Mouse (Mus musculus) gastrocnemius, postnatal 10 days (tissue): ENCODE measurements around the gene Lig3. TPM values are rescaled to one million over a fixed set of nuclear protein-coding genes. Genes with fewer than 3 reads are reported as not detected.
A peak's percentile ranks its signal among the peaks of the same experiment; 100 is the strongest.
"Not testable (repeated sequence)": the region's sequence is repeated elsewhere in the genome, so short reads cannot be mapped to it uniquely, and the experiment has no call there.

Source experiments
- DNase-seq: peaks from one replicate; pipeline ENCODE4 v3.0.0; 2021; ENCODE audit warnings: mixed read lengths
- total RNA-seq, 2 experiments: library from RNA; stranded (reverse); gene quantifications; 2 replicates each; pipeline ENCODE4 v1.2.3; 2021

Lig3 gene
- total RNA-seq, 2 experiments from 2014 or later, result 16.5 to 18.5 TPM

DNA sequence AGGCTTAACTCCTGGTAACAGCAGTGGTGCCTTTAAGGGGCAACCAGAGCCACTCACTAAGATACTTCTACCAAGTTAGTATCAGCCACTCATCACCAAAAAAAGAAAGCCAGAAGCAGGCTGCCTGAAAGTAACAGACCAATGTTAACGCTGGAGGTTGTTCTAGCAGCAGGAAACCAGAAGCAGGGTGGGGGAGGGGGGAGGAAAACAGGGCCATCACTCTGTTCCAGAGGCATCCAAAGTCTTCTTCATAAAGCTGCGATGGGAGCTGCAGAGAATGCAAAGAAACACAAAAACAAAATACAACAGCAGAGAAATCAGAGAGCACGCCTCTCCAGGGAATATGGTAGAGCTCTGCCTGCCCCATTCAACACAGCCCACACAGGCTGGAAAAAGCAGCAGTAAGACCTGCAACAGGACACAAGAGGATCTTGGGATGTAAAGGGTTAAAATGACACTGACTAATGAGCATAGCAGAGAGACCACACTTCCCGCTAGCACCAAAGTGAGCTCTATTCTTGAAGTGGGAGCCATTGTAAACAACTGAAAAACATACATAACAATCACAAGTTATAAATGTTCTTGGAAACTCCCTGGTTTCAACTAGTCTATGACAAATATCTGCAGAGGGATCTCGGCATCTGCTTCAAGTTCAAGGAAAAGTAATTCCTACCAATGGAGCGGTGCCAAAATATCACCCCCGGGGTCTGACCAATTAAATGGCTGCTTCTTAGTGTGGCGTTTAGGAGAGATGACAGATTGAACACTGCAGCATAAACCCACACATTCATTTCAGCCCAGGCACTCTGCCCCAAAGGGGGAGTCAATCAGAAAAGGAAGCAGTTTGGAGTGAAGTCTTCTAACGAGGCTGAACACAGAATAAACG lies 50.3 kb downstream of the Lig3 start:
- no peak for DNase-seq

- not testable (repeated sequence) for DNase-seq
Measured at GRCm38 (mm10) chr11:82832402-82832801, 51.5 kb downstream of the Lig3 start.

GRCm38 (mm10) chr11:82833929-82834328 lies 53.0 kb downstream of the Lig3 start:
- DNase-seq, result no peak

DNA sequence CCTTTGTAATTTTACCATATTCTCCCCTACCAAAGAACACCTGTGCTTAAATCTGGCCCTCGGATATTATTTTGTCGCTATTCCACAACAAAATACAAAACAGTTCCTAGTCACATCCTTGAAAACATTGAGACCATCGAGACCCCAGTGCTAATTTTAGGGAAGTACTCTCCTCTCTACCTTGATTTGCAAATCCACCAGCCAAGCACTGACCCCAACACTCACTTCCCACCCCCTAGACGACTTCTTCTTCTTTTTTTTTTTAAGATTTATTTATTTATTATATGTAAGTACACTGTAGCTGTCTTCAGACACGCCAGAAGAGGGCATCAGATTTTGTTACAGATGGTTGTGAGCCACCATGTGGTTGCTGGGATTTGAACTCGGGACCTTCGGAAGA lies 53.5 kb downstream of the Lig3 start:
- DNase-seq, result not testable (repeated sequence)

DNA sequence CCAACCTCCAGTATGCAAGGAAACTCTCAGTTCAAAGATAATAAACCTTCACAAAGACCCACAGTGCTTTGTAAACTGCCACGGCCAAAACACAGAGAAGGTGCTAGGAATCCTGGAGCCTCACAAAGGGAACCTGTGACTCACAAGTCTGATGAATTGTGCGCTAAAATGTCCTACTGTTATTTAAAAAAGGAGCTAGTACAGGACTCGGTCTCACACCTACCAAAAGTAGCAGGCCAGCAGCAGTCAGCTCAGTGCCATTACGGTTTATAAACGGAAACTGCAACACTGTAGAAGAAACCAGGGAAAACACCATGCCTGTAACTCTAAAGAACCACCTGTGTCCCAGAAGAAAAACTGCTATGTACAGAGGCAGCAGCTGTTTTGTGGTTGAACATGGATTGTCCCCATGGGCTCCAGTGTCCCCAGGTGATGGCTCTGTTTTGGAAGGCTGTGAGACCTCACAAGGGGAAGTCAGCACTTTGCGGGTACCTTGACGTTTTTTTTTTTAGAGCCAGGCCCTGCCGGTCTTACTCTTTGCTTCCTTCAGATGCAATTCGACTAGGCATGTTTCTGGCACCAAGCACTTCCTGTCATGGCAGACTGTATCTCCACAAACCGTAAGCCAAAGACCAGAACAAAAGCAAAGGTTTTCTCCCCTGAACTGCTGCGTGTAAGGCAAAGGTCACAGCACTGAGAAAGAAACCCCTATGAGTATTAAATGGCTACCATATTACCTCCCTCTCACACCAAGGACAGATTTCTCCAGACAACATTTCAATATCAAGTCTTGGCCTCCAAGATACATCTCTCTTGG lies 54.9 kb downstream of the Lig3 start:
- no peak for DNase-seq

GRCm38 (mm10) chr11:82837192-82837591 lies 56.3 kb downstream of the Lig3 start:
- DNase-seq, result no peak

DNA sequence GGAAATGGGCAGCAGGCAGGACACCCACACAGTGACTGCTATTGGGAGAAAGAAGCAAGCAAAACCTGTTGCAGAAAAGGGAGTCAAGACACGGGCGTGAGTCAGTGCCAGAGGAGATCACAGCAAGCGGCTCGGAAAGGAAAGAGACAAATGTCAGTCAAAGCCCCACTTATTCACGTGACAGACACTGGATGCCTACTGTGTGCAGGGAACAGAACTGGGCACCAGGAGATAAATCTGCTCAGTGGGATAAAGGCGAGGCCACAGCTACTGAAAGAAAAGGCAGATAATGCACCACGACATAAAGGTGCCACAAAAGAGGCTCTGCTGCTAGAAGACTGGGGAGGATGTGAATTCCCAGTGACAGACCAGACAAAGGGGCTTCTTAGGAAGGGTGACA lies 56.9 kb downstream of the Lig3 start:
- no peak for DNase-seq

DNA sequence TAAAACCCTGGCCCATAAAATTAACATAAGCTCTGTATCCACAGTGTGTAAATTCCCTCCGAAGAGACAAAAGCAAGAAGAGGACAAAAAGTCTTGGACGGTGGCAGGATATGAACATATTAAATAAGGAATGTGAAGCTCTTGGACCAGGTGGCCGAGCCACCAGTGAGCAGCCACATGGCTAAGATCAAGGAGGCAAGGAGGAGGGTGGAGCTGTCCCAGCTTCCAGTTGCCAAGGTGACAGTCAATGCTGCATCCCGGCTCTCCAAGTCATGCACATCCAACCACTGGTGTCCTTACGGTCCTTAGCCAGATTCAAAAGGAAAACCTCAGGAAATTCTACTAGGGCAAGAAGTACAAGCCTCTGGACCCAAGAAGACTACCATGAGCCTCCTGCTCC lies 57.6 kb downstream of the Lig3 start:
- DNase-seq, result no peak

DNA sequence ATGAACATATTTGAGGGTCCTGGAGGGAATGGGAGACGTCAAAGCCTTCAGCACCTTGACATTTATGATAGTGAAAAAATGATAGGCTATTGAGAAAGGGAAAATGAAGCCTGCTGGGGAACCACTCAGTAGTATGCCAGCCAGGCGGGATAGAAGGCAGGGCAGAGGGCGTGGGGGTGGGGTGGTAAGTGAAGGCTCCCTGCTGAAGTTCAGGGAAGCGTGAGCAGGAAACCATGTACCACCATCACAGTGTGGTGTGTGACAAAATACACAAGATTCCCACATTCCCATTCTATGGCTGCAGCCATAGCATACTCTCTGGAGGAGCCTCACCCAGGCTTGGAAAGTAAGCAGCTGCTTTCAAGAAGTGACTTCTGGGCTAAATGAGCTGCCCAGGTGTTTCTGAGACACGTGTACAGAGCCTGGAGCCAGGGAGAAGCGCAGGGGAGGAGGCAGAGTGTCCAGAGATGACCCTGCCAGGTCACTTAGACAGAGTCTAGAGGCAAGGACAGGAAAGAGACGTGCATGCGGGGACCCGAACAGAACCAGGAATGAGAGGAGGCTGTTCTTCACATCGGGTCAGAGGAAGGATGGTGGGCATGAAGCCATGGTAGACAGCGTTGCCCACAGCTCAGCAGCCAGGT lies 64.0 kb downstream of the Lig3 start:
- DNase-seq, result no peak

DNA sequence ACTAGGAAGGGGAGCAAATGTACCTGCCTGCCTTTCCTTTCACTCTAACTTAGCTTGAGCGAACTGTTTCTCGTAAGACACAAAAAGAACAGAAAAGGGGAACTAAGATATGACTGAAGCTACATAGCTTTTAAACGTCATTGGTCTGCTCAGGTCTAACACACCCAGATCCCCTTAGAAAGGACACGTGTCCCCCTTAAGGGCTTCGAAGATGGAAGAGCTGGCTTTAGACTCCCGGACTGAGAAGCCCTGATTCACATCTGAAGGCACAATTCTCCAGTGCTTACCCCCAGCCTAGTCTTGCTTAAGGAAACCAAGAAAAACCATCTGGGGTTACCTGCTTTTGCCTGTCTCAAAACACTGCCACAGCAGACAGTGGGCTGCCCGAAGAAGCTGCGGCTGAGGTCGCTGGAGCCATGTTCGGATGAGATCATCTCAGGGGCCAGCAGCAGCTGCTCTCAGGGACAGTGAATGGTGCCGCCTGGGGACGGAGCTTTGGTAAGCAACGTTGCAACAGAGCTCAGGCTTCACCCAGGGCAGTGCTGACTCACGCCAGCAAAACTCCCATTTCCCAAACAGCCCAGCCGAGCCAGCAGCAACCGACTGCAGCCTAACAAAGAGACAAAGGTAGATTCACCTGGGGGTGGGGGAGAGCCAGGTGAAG lies 64.6 kb downstream of the Lig3 start:
- DNase-seq, result peak; percentile 58

DNA sequence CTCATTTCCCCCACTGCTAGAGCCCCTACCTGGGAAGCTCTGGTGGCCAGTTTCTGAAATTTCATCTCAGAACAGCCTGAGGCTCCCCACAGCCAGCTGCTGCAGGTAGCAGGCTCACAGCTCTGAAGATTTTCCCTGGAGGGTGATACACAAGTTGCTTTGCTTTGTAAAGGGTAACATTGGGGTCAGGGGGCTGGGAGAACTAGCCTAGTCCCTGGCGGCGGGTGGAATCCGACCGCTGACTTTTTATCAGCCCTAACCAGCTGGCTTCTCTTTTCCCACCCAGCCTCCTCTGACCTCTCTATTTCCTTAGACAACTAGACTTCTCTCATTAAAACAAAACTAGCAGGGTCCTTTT lies 65.2 kb downstream of the Lig3 start:
- no peak for DNase-seq

DNA sequence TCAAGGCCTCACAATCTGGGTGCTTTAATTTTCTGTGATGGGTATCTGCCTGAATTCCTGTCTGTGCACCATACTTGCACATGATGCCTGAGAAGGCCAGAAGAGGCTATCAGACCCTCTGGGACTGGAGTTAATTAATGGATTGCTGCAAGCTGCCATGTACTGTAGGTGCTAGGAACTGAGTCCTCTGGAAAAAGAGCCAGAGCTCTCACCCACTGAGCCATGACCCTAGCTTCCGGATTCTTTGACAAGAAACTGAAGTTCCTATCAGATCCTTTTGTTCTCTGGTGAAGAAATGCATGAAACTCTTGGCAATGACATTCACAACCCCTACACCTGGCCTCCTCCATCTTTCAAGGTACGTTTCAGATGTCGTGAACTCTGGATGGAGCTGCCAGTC lies 66.0 kb downstream of the Lig3 start:
- DNase-seq, result no peak

DNA sequence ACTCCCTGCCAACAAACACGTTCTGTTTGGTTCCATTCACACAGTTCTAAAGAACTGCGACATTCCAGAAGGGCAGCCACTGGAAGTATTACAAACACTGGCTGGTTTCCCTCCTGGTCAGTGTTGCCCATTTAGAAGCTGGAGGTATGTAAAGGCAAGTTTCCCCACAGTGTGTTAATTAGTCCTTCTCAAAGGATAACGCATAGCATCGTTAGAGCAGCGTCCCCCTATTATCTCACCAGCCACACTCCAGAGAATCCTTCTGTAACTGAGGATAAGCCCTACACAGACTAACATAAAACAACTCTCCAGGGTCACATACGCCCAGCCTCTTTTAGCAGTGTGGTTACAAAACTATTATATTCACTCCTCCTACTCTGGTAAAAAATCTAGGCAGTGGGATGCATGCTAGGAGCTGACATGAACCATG lies 66.7 kb downstream of the Lig3 start:
- DNase-seq, result no peak

DNA sequence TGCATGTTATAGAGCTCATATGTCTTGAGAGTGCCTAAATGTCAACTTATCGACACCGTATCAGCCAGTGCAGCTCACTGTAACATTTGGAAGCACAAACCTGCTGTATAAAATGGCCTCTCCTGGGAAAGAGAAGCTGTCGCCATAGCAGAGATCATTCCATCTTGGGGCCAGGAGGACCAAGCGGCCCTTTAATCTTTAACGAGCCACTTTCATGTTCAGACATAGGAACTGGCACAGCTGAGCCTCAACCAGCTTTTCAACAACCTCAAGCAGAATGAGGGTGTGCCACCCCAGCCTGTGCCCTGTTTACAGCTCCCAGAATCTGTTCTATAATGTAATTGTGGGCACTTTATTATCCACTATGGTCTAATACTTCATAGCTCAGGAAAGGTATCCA lies 69.4 kb downstream of the Lig3 start:
- DNase-seq, result no peak

DNA sequence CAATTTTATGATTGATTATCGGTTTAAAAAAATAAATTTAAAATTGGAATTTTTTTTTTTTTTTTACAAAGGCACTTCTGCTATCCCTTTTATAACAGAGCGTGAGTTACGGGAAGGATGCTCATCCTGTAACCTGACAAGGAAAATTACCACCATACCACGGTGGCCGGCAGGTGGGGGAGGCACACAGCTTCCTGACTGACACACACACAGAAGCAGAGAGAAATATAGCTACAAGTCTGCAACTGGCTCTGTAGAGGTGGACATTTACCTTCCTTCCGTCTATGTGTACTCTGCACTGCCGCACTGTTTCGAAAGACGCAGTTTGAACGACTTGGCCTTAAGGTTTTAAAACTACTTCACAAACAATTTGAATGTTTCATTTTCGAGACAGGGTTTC lies 71.2 kb downstream of the Lig3 start:
- no peak for DNase-seq

GRCm38 (mm10) chr11:82852540-82852939 lies 71.6 kb downstream of the Lig3 start:
- DNase-seq, result no peak

DNA sequence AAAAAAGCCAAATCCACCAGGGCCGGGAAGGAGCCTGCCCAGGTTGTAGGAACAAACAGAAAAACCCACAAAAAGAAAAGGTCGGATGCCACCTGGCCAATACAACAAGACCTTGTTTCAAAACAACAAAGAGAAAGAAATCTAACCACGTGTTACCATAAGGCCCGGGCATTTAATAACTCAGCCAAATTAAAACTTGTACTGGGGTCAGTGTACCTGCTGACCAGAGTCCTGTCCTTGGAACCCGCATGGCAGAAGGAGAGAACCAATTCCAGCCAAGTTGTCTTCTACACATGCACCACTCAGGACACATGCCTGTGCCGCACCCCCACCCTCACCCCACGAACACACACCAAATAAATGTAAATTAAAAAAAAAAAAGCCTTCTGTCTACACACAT lies 72.0 kb downstream of the Lig3 start:
- no peak for DNase-seq

Other genes with a start within 250 kb of the Lig3 start
- gene Cct6b, start 16.8 kb upstream of the Lig3 start, total RNA-seq, result under 1 TPM; 0.18 to 0.33 TPM
- 10 to 100 TPM; 13.7 to 15.2 TPM for gene Zfp830, start 16.8 kb upstream of the Lig3 start, total RNA-seq
- 1 to 10 TPM; 5.5 to 7.6 TPM for gene Rffl, start 90.1 kb downstream of the Lig3 start, total RNA-seq
- 1 to 10 TPM; 5.4 to 8.0 TPM for gene Rad51d, start 109.5 kb downstream of the Lig3 start, total RNA-seq
- not detected for gene Fndc8, start 111.0 kb downstream of the Lig3 start, total RNA-seq
- gene Nle1, start 127.3 kb downstream of the Lig3 start, total RNA-seq, result 10 to 100 TPM; 11.1 to 18.7 TPM
- 100 to 1,000 TPM; 101 to 115 TPM for gene Unc45b, start 129.4 kb downstream of the Lig3 start, total RNA-seq
- gene Slfn5, start 170.2 kb downstream of the Lig3 start, total RNA-seq, result 10 to 100 TPM; 29.9 to 35.5 TPM
- gene Slfn9, start 210.7 kb downstream of the Lig3 start, total RNA-seq, result 1 to 10 TPM; 2.9 to 4.0 TPM
- gene Slfn8, start 239.7 kb downstream of the Lig3 start, total RNA-seq, result under 1 TPM; 0.12 to 0.52 TPM